Mouse (Mus musculus) ES-E14 (cell line): ENCODE results near the gene Mast4.

Experiments
- CHD2 ChIP-seq: IDR thresholded peaks from 2 replicates; pipeline ENCODE4 v1.6.1; 2014; ENCODE audit warnings: mild to moderate bottlenecking, low read depth, low read length, inconsistent platforms
- MAFK ChIP-seq: IDR thresholded peaks from 2 replicates; pipeline ENCODE4 v1.6.1; 2014; ENCODE audit warnings: mild to moderate bottlenecking, low read depth, low read length, inconsistent platforms; ENCODE audit not compliant: insufficient read depth
- ZC3H11A ChIP-seq: IDR thresholded peaks from 2 replicates; pipeline ENCODE4 v1.6.1; 2012; ENCODE audit warnings: low read depth, mild to moderate bottlenecking, inconsistent platforms, low read length, borderline replicate concordance

DNA sequence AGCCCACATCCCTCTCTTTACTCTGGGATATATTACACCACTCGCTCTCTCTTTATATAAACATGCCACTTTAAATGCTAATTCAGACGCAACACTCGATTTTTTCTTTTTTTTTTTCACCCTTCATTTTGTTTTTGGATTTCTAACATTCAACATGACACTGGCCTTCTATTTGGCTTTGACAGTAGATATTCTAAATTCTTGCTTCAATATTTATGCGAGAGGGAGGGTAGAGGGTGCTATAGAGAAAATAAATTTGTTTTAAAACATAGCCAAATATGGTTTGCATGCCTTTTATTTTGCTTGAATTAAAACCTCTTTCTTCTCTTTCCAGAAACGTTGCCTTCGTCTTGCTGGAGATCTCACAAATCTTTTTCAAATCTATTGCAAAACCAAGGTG, 315.8 kb downstream of the Mast4 start:
- TF ChIP-seq ZC3H11A = no peak
- no peak for TF ChIP-seq CHD2
- TF ChIP-seq MAFK = no peak
